Mouse (Mus musculus): ENCODE data around the gene Anks1b. TPM values are rescaled to one million over a fixed set of nuclear protein-coding genes. Genes with fewer than 3 reads are reported as not detected.

Anks1b gene
- total and polyA plus RNA-seq, 3 experiments = 0.11 TPM; not detected in 2

GRCm38 (mm10) chr10:90947608-90948373 lies 1074.5 kb downstream of the Anks1b start:
- Histone ChIP-seq H3K9me3 (replicated peaks) (no peaks in the 10 kb centered on the region), H3K27me3 (ENCODE audit: insufficient read depth, low read length) (0 out of 2 replicates have a peak, but pooled peaks cover 2% of the 10 kb centered on the region), H3K4me1 (ENCODE audit: insufficient read depth, low read depth, low read length) (no peaks in the 10 kb centered on the region), H3K4me3 (ENCODE audit: low read depth, low read length) (no peak overlapping the region), H3K36me3 (replicated peaks) (no peaks in the 10 kb centered on the region)
- TF ChIP-seq GATA2 (IDR thresholded peaks at IDR 0.05; ENCODE audit: borderline replicate concordance, low read depth, low read length) (no peak), TAL1 (conservative IDR thresholded peaks at IDR 0.05; ENCODE audit: low read depth, low read length) (no peak), GATA1 (IDR thresholded peaks at IDR 0.05; ENCODE audit: borderline replicate concordance, low read length) (no peak), CTCF (IDR thresholded peaks at IDR 0.05; ENCODE audit: low read depth, low read length) (no peak), POLR2AphosphoS5 (IDR thresholded peaks at IDR 0.05; ENCODE audit: insufficient replicate concordance, low read depth, low read length) (no peak)
- ATAC-seq (ENCODE audit: extremely low read depth, insufficient number of reproducible peaks, low FRiP score, poor library complexity, severe bottlenecking) (no peak), DNase-seq (ENCODE audit: low spot score) (no peak)

DNA sequence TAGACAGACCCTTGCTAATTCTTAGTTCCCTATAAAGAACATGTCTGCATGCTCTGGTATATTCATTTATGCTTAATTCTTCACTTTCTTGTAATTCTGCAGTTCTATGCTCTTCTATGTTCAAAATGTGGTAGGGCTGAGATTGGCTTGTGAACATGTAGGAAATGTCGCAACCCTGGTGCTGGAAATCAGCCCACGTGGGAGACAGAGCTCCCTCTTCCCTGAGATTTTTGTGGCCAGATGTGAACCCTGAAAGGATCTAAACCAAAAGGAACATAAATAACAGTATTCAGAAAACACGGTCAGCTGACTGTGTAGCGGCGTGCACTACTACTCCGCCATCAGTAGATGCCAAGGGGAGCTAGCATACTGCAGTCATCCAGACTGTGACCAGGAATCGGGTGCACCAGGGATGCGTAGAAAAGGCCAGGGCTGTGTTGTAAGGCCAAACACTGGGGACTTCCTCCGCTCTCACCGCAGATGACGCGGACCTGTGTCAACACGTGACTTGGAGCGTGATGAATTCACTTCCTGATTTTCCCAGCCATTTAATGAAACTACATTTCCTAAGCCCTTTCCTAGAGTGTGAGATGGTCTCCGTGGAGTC lies 1079.9 kb downstream of the Anks1b start:
- H3K36me3 ChIP-seq (replicated peaks) = no peaks in the 10 kb centered on the region
- no peaks in the 10 kb centered on the region for H3K4me1 ChIP-seq (ENCODE audit: insufficient read depth, low read depth, low read length)
- H3K9me3 ChIP-seq (replicated peaks) = no peaks in the 10 kb centered on the region
- TF ChIP-seq GATA1 (IDR thresholded peaks at IDR 0.05; ENCODE audit: borderline replicate concordance, low read length) (no peak), GATA2 (IDR thresholded peaks at IDR 0.05; ENCODE audit: borderline replicate concordance, low read depth, low read length) (no peak), POLR2AphosphoS5 (IDR thresholded peaks at IDR 0.05; ENCODE audit: insufficient replicate concordance, low read depth, low read length) (no peak), CTCF (IDR thresholded peaks at IDR 0.05; ENCODE audit: low read depth, low read length) (no peak), TAL1 (conservative IDR thresholded peaks at IDR 0.05; ENCODE audit: low read depth, low read length) (no peak)
- 0 out of 2 replicates have a peak, but pooled peaks cover 2% of the 10 kb centered on the region for H3K27me3 ChIP-seq (ENCODE audit: insufficient read depth, low read length)
- no peak overlapping the region for H3K4me3 ChIP-seq (ENCODE audit: low read depth, low read length)
- no peak for DNase-seq (ENCODE audit: low spot score)
- ATAC-seq (ENCODE audit: extremely low read depth, insufficient number of reproducible peaks, low FRiP score, poor library complexity, severe bottlenecking) = no peak

DNA sequence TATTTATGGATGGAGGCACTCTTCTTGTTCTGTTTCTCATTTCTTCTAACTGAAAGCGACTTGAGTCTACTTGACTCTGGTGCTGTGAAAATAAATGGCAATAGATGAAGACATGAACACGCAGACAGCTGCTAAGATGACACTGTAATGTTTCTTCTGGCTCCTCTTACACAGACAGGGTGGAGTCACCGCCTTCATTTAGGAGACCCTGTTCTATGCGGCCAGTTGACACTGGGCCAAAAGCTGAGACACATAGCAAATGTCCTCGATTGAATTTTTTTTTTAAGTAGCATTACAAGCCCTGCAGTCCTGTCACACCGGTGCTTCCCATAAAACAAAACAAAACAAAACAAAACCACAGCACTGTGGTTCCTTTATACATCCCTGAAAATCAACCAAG lies 1080.5 kb downstream of the Anks1b start:
- DNase-seq (ENCODE audit: low spot score) = no peak
- H3K36me3 ChIP-seq (replicated peaks) = no peaks in the 10 kb centered on the region
- no peak overlapping the region for H3K4me3 ChIP-seq (ENCODE audit: low read depth, low read length)
- H3K9me3 ChIP-seq (replicated peaks) = no peaks in the 10 kb centered on the region
- H3K4me1 ChIP-seq (ENCODE audit: insufficient read depth, low read depth, low read length) = no peaks in the 10 kb centered on the region
- ATAC-seq (ENCODE audit: extremely low read depth, insufficient number of reproducible peaks, low FRiP score, poor library complexity, severe bottlenecking) = no peak
- TF ChIP-seq CTCF (IDR thresholded peaks at IDR 0.05; ENCODE audit: low read depth, low read length) (no peak), TAL1 (conservative IDR thresholded peaks at IDR 0.05; ENCODE audit: low read depth, low read length) (no peak), GATA1 (IDR thresholded peaks at IDR 0.05; ENCODE audit: borderline replicate concordance, low read length) (no peak), GATA2 (IDR thresholded peaks at IDR 0.05; ENCODE audit: borderline replicate concordance, low read depth, low read length) (no peak), POLR2AphosphoS5 (IDR thresholded peaks at IDR 0.05; ENCODE audit: insufficient replicate concordance, low read depth, low read length) (no peak)
- H3K27me3 ChIP-seq (ENCODE audit: insufficient read depth, low read length) = 0 out of 2 replicates have a peak, but pooled peaks cover 2% of the 10 kb centered on the region

DNA sequence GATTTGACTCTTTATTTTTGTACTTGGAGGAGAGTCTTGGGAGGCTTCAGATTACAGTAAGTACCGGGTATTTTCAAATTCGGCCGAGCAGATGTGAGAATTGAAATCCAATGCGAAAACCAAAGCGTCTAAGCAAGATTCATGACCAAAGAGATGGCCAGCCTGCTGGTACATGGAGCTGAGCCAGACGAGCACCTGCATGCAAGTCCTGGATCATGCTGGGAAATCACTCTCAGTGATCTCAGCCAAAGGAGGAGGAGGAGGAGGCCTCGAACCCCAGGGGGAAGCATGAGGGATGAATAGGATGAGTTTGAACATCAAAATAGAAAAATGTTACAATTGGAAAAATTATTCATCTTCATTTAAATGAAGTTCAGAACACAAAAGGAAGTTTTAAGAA lies 1087.1 kb downstream of the Anks1b start:
- no peaks in the 10 kb centered on the region for H3K27me3 ChIP-seq (ENCODE audit: insufficient read depth, low read length)
- H3K4me3 ChIP-seq (ENCODE audit: low read depth, low read length) = no peak overlapping the region
- ATAC-seq (ENCODE audit: extremely low read depth, insufficient number of reproducible peaks, low FRiP score, poor library complexity, severe bottlenecking) (no peak), DNase-seq (ENCODE audit: low spot score) (no peak)
- no peaks in the 10 kb centered on the region; the same call in 1 of the 2 replicates for H3K4me1 ChIP-seq (ENCODE audit: insufficient read depth, low read depth, low read length)
- TF ChIP-seq GATA2 (IDR thresholded peaks at IDR 0.05; ENCODE audit: borderline replicate concordance, low read depth, low read length) = no peak
- TF ChIP-seq TAL1 (conservative IDR thresholded peaks at IDR 0.05; ENCODE audit: low read depth, low read length) = no peak
- no peak for TF ChIP-seq CTCF (IDR thresholded peaks at IDR 0.05; ENCODE audit: low read depth, low read length)
- no peak for TF ChIP-seq POLR2AphosphoS5 (IDR thresholded peaks at IDR 0.05; ENCODE audit: insufficient replicate concordance, low read depth, low read length)
- TF ChIP-seq GATA1 (IDR thresholded peaks at IDR 0.05; ENCODE audit: borderline replicate concordance, low read length) = no peak
- H3K9me3 ChIP-seq (replicated peaks) = no peaks in the 10 kb centered on the region
- no peaks in the 10 kb centered on the region for H3K36me3 ChIP-seq (replicated peaks)

DNA sequence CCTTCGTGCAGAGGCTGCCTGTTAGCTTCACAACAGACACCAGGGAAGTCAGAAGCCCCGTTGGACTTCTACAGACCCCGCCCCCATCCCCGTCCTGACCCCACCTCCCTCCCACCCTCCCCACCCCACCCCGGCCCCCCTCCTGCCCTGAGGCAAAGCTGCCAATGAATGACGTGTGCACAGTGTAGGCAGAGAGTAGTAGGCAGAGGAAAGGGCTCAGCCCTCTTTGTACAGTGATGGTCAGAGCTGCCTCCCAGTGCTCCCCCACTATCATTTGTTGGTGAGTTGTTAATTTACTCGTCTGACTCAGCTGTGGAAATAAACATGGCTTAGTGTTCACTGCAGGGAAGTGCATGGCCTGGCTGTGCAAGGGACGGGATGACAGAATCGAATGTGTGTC lies 1091.2 kb downstream of the Anks1b start:
- no peaks in the 10 kb centered on the region; the same call in 1 of the 2 replicates for H3K4me1 ChIP-seq (ENCODE audit: insufficient read depth, low read depth, low read length)
- ATAC-seq (ENCODE audit: extremely low read depth, insufficient number of reproducible peaks, low FRiP score, poor library complexity, severe bottlenecking) (no peak), DNase-seq (ENCODE audit: low spot score) (no peak)
- H3K36me3 ChIP-seq (replicated peaks) = no peaks in the 10 kb centered on the region
- H3K27me3 ChIP-seq (ENCODE audit: insufficient read depth, low read length) = peaks cover 6% of the 10 kb centered on the region; the same call in 1 of the 2 replicates
- no peak overlapping the region for H3K4me3 ChIP-seq (ENCODE audit: low read depth, low read length)
- H3K9me3 ChIP-seq (replicated peaks) = no peaks in the 10 kb centered on the region
- TF ChIP-seq GATA1 (IDR thresholded peaks at IDR 0.05; ENCODE audit: borderline replicate concordance, low read length) (no peak), TAL1 (conservative IDR thresholded peaks at IDR 0.05; ENCODE audit: low read depth, low read length) (no peak), POLR2AphosphoS5 (IDR thresholded peaks at IDR 0.05; ENCODE audit: insufficient replicate concordance, low read depth, low read length) (no peak), CTCF (IDR thresholded peaks at IDR 0.05; ENCODE audit: low read depth, low read length) (no peak), GATA2 (IDR thresholded peaks at IDR 0.05; ENCODE audit: borderline replicate concordance, low read depth, low read length) (no peak)

- TF ChIP-seq POLR2AphosphoS5 (IDR thresholded peaks at IDR 0.05; ENCODE audit: insufficient replicate concordance, low read depth, low read length) = no peak
- DNase-seq (ENCODE audit: low spot score) (no peak), ATAC-seq (ENCODE audit: extremely low read depth, insufficient number of reproducible peaks, low FRiP score, poor library complexity, severe bottlenecking) (no peak)
- Histone ChIP-seq H3K9me3 (replicated peaks) (no peaks in the 10 kb centered on the region), H3K4me1 (ENCODE audit: insufficient read depth, low read depth, low read length) (no peaks in the 10 kb centered on the region; the same call in 1 of the 2 replicates), H3K27me3 (ENCODE audit: insufficient read depth, low read length) (peaks cover 6% of the 10 kb centered on the region; the same call in 1 of the 2 replicates), H3K36me3 (replicated peaks) (no peaks in the 10 kb centered on the region), H3K4me3 (ENCODE audit: low read depth, low read length) (no peak overlapping the region)
These were observed 1092.5 kb downstream of the Anks1b start for GRCm38 (mm10) chr10:90965671-90966315.

Data from G1E (cell line).